Mouse (Mus musculus): ENCODE data around the gene Dnttip1.
A peak's percentile ranks its signal among the peaks of the same experiment; 100 is the strongest.

- peak in 1 of 2 experiments; percentile 31; a peak in 1 of 4 replicates for TF ChIP-seq POLR2A (IDR thresholded peaks at IDR 0.05; ENCODE audit: control insufficient read depth in 1 of 2, insufficient read depth in 1 of 2, low read depth in 1 of 2, low read length in 2 of 2, poor library complexity in 1 of 2)
- TF ChIP-seq CTCF (IDR thresholded peaks at IDR 0.05 in 2 of 3, conservative IDR thresholded peaks at IDR 0.05 in 1 of 3; ENCODE audit: control insufficient read depth in 1 of 3, insufficient read depth in 1 of 3, low read depth in 2 of 3, low read length in 3 of 3, poor library complexity in 1 of 3, severe bottlenecking in 1 of 3) = no peak
- TF ChIP-seq EP300 (IDR thresholded peaks at IDR 0.05; ENCODE audit: low read depth in 1 of 2, low read length in 2 of 2) = peak; percentile 30 to 63; a peak in 2 of 4 replicates
- peak; percentile 75; the same call in 1 of the 2 replicates for TF ChIP-seq MAX (IDR thresholded peaks at IDR 0.05; ENCODE audit: low read length)
- no peak for TF ChIP-seq ZKSCAN1 (IDR thresholded peaks at IDR 0.05; ENCODE audit: low read depth, low read length)
- TF ChIP-seq POLR2AphosphoS2 (IDR thresholded peaks at IDR 0.05; ENCODE audit: low read length) = no peak
- TF ChIP-seq KAT2A (conservative IDR thresholded peaks at IDR 0.05; ENCODE audit: low read depth, low read length) = no peak
- TF ChIP-seq SMC3 (IDR thresholded peaks at IDR 0.05; ENCODE audit: low read depth, low read length) = no peak; the same call in 1 of the 2 replicates
- TF ChIP-seq ZNF384 (IDR thresholded peaks at IDR 0.05; ENCODE audit: low read depth, low read length) = no peak
- no peak for TF ChIP-seq MAZ (IDR thresholded peaks at IDR 0.05; ENCODE audit: low read depth, low read length)
- no peak for TF ChIP-seq TAL1 (IDR thresholded peaks at IDR 0.05; ENCODE audit: low read length)
- peak; percentile 50; the same call in 1 of the 2 replicates for TF ChIP-seq HCFC1 (IDR thresholded peaks at IDR 0.05; ENCODE audit: low read depth, low read length)
Observed at GRCm38 (mm10) chr2:164773989-164774364, 28.2 kb downstream of the Dnttip1 start.

Data from MEL (cell line).